Mouse (Mus musculus) C2C12 (cell line): ENCODE measurements around the gene Wnt1.
A peak's percentile ranks its signal among the peaks of the same experiment; 100 is the strongest.

Source experiments
- CTCF ChIP-seq: IDR thresholded peaks from one replicate; pipeline ENCODE4 v1.5.1; 2011; ENCODE audit not compliant: control insufficient read depth, insufficient read depth, insufficient read length
- MAX ChIP-seq: IDR thresholded peaks from one replicate; pipeline ENCODE4 v1.6.1; 2011; ENCODE audit warnings: mild to moderate bottlenecking, control low read depth
- MYOG ChIP-seq: IDR thresholded peaks from one replicate; pipeline ENCODE4 v1.6.1; 2011; ENCODE audit not compliant: control insufficient read depth, insufficient read length; ENCODE audit errors: extremely low read depth

DNA sequence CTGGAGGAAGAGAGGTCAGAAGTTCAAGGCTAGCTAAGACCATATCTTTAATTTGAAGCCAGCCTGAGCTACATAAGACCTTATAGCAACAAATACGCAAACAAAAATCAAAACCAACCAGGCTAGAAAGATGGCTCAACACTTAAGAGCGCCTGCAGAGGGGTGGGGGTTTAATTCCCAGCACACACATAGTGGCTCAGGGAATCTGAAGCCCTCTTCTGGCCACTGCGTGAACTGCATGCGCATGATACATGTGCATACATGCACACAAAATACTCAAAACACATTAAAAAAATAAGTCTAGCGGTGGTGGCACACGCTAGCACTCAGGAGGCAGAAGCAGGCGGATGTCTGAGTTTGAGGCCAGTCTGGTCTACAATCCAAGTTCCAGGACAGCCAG, 3.9 kb upstream of the Wnt1 start:
- TF ChIP-seq CTCF (peak; percentile 21), MAX (no peak), MYOG (no peak)
